8 mouse cellular contexts compared by ENCODE assay signal in genomic region chr19:57355451-57356251, GRCm38 (mm10). TPM values are rescaled to one million over a fixed set of nuclear protein-coding genes. Genes with fewer than 3 reads are reported as not detected.
DNase-seq lines count a peak whose midpoint lies in the region; ATAC-seq and TF ChIP-seq lines count a peak whose summit lies in the region.

No protein-coding gene starts in this region.

- no peak overlapping the region for H3K9ac ChIP-seq in lung, embryonic 15.5 days
- H3K9ac ChIP-seq in embryonic facial prominence, embryonic 13.5 days = no peak overlapping the region
- H3K9ac ChIP-seq in liver, embryonic 13.5 days = no peak overlapping the region; the same call in 1 of the 2 replicates
- H3K9ac ChIP-seq in stomach, embryonic 16.5 days (ENCODE audit: low read length) = 0 out of 2 replicates have a peak overlapping the region, but pooled peaks have one; percentile 18

- H3K4me3 ChIP-seq in lung, embryonic 15.5 days = no peak overlapping the region
- no peak overlapping the region for H3K4me3 ChIP-seq in lung, adult 2 months (replicated peaks; ENCODE audit: extremely low read depth, low read depth, low read length)
- H3K4me3 ChIP-seq in embryonic facial prominence, embryonic 13.5 days = no peak overlapping the region
- H3K4me3 ChIP-seq in liver, embryonic 13.5 days (replicated peaks) = no peak overlapping the region; the same call in 1 of the 2 replicates
- no peak overlapping the region for H3K4me3 ChIP-seq in stomach, embryonic 16.5 days (replicated peaks; ENCODE audit: low read length)

- 53% methylated on average over 16 of the region's 16 CpGs for WGBS in lung, embryonic 15.5 days
- WGBS in lung, adult 2 months = 28% methylated on average over 16 of the region's 16 CpGs
- WGBS in embryonic facial prominence, embryonic 13.5 days = 65% methylated on average over 16 of the region's 16 CpGs
- 41% methylated on average over 16 of the region's 16 CpGs for WGBS in liver, embryonic 13.5 days (ENCODE audit: insufficient replicate concordance)
- WGBS in stomach, embryonic 16.5 days = 55% methylated on average over 16 of the region's 16 CpGs

- H3K4me2 ChIP-seq in lung, embryonic 15.5 days = peak overlapping the region; percentile 34
- H3K4me2 ChIP-seq in embryonic facial prominence, embryonic 13.5 days = no peak overlapping the region
- peak overlapping the region; percentile 41 for H3K4me2 ChIP-seq in liver, embryonic 13.5 days
- H3K4me2 ChIP-seq in stomach, embryonic 16.5 days (ENCODE audit: low read depth, low read length) = peak overlapping the region; percentile 7; the same call in 1 of the 2 replicates

- no peaks in the 10 kb centered on the region for H3K27me3 ChIP-seq in lung, embryonic 15.5 days
- no peaks in the 10 kb centered on the region for H3K27me3 ChIP-seq in embryonic facial prominence, embryonic 13.5 days
- no peaks in the 10 kb centered on the region for H3K27me3 ChIP-seq in liver, embryonic 13.5 days
- H3K27me3 ChIP-seq in stomach, embryonic 16.5 days (ENCODE audit: control insufficient read depth, insufficient read depth, low read length) = no peaks in the 10 kb centered on the region

- TF ChIP-seq POLR2A in lung, adult 2 months (IDR thresholded peaks at IDR 0.05; ENCODE audit: borderline replicate concordance, extremely low read depth, low read depth, low read length) = no peak

- no peak for DNase-seq in lung, adult 2 months
- no peak for DNase-seq in liver, embryonic 13.5 days
- DNase-seq in layer of hippocampus, adult 18-20 months (ENCODE audit: low spot score in 2 of 2) = no peak
- no peak for DNase-seq in adrenal gland, postnatal 10 days

- peak overlapping the region; percentile 88 for H3K27ac ChIP-seq in lung, embryonic 15.5 days
- peak overlapping the region; percentile 51; the same call in 1 of the 2 replicates for H3K27ac ChIP-seq in embryonic facial prominence, embryonic 13.5 days
- H3K27ac ChIP-seq in liver, embryonic 13.5 days = peak overlapping the region; percentile 66
- peak overlapping the region; percentile 69 for H3K27ac ChIP-seq in stomach, embryonic 16.5 days (ENCODE audit: low read length)

- peak; percentile 49; the same call in 1 of the 2 replicates for ATAC-seq in lung, embryonic 15.5 days (ENCODE audit: borderline replicate concordance, extremely low read depth, low FRiP score, low TSS enrichment)
- no peak for ATAC-seq in embryonic facial prominence, embryonic 13.5 days (ENCODE audit: insufficient number of reproducible peaks, insufficient read depth, low FRiP score, low TSS enrichment, low read depth)
- no peak for ATAC-seq in liver, embryonic 13.5 days (ENCODE audit: low read depth)
- ATAC-seq in stomach, embryonic 16.5 days (ENCODE audit: insufficient read depth, low FRiP score) = peak; percentile 25; the same call in 1 of the 2 replicates
- no peak for ATAC-seq in erythroblast, adult 5-6 weeks (replicated peaks; ENCODE audit: low FRiP score, poor library complexity, severe bottlenecking)

- H3K36me3 ChIP-seq in lung, embryonic 15.5 days = no peaks in the 10 kb centered on the region
- no peaks in the 10 kb centered on the region for H3K36me3 ChIP-seq in embryonic facial prominence, embryonic 13.5 days
- no peaks in the 10 kb centered on the region for H3K36me3 ChIP-seq in liver, embryonic 13.5 days
- H3K36me3 ChIP-seq in stomach, embryonic 16.5 days (ENCODE audit: control insufficient read depth, insufficient read depth, low read length) = no peaks in the 10 kb centered on the region

- H3K4me1 ChIP-seq in lung, embryonic 15.5 days = peaks cover 40% of the 10 kb centered on the region
- peaks cover 12% of the 10 kb centered on the region for H3K4me1 ChIP-seq in lung, adult 2 months (ENCODE audit: control insufficient read depth, insufficient read depth, low read length)
- peaks cover 43% of the 10 kb centered on the region for H3K4me1 ChIP-seq in embryonic facial prominence, embryonic 13.5 days
- peaks cover 57% of the 10 kb centered on the region for H3K4me1 ChIP-seq in liver, embryonic 13.5 days (replicated peaks)
- H3K4me1 ChIP-seq in stomach, embryonic 16.5 days (ENCODE audit: control insufficient read depth, insufficient read depth, low read length) = peaks cover 20% of the 10 kb centered on the region

- no peak for TF ChIP-seq CTCF in lung, adult 2 months (IDR thresholded peaks at IDR 0.05; ENCODE audit: insufficient read depth, low read length)

- H3K9me3 ChIP-seq in lung, embryonic 15.5 days = no peaks in the 10 kb centered on the region
- H3K9me3 ChIP-seq in embryonic facial prominence, embryonic 13.5 days = no peaks in the 10 kb centered on the region
- no peaks in the 10 kb centered on the region for H3K9me3 ChIP-seq in liver, embryonic 13.5 days (replicated peaks)
- H3K9me3 ChIP-seq in stomach, embryonic 16.5 days (replicated peaks; ENCODE audit: control insufficient read depth, low read length) = no peaks in the 10 kb centered on the region

RNA-seq across cellular contexts. Expression of gene Fam160b1, which starts 4.8 kb away (rescaled TPM):
- polyA plus RNA-seq in lung, embryonic 15.5 days (2015; fragmentation: Nextera tagmentation; extraction: Ambion mirVana) = 14.0 and 15.0 TPM in 2 replicates
- polyA plus RNA-seq in lung, adult 2 months (2012; rRNA removed) = 12.7 and 17.5 TPM in 2 replicates
- polyA plus RNA-seq in embryonic facial prominence, embryonic 13.5 days (2015; fragmentation: Nextera tagmentation; extraction: Ambion mirVana) = 15.2 and 16.6 TPM in 2 replicates
- 5.3 and 5.6 TPM in 2 replicates for polyA plus RNA-seq in liver, embryonic 13.5 days (2015; fragmentation: Nextera tagmentation; extraction: Ambion mirVana)
- 11.6 and 12.4 TPM in 2 replicates for polyA plus RNA-seq in stomach, embryonic 16.5 days (2015; fragmentation: Nextera tagmentation; extraction: Ambion mirVana)
- total RNA-seq in erythroblast, adult 5-6 weeks (2015; ENCODE audit: low replicate concordance) = 6.1 and 11.5 TPM in 2 replicates
- total RNA-seq in erythroblast, adult 5-6 weeks (2017; ENCODE audit: low replicate concordance) = 5.7 and 8.6 TPM in 2 replicates
- total RNA-seq in layer of hippocampus, adult 18-20 months (2021) = 10 to 100 TPM; 22.7 to 23.4 TPM
- total RNA-seq in adrenal gland, postnatal 10 days (2021) = 10 to 100 TPM; 20.4 to 23.5 TPM

RNA-seq across cellular contexts. Expression of gene Ablim1, which starts 40.9 kb away (rescaled TPM):
- 39.3 and 48.2 TPM in 2 replicates for polyA plus RNA-seq in lung, embryonic 15.5 days (2015; fragmentation: Nextera tagmentation; extraction: Ambion mirVana)
- 53.6 and 71.3 TPM in 2 replicates for polyA plus RNA-seq in lung, adult 2 months (2012; rRNA removed)
- polyA plus RNA-seq in embryonic facial prominence, embryonic 13.5 days (2015; fragmentation: Nextera tagmentation; extraction: Ambion mirVana) = 33.3 and 36.0 TPM in 2 replicates
- polyA plus RNA-seq in liver, embryonic 13.5 days (2015; fragmentation: Nextera tagmentation; extraction: Ambion mirVana) = 4.8 and 6.2 TPM in 2 replicates
- polyA plus RNA-seq in stomach, embryonic 16.5 days (2015; fragmentation: Nextera tagmentation; extraction: Ambion mirVana) = 66.5 and 85.4 TPM in 2 replicates
- total RNA-seq in erythroblast, adult 5-6 weeks (2015; ENCODE audit: low replicate concordance) = 0.42 and 1.5 TPM in 2 replicates
- 0.84 and 1.0 TPM in 2 replicates for total RNA-seq in erythroblast, adult 5-6 weeks (2017; ENCODE audit: low replicate concordance)
- total RNA-seq in layer of hippocampus, adult 18-20 months (2021) = 10 to 100 TPM; 73.4 to 75.7 TPM
- total RNA-seq in adrenal gland, postnatal 10 days (2021) = 10 to 100 TPM; 83.6 to 94.5 TPM

Comparison
In these comparisons a context has a peak if more than half of its experiments do, and no peak if none do; other contexts are left out.
1. ATAC-seq: peak in lung, embryonic 15.5 days (single experiment) and stomach, embryonic 16.5 days (single experiment); none in embryonic facial prominence, embryonic 13.5 days (single experiment), liver, embryonic 13.5 days (single experiment) and erythroblast, adult 5-6 weeks (single experiment).
2. Peak in every context shown above with its lines, with median percentiles within 50 percentile points of each other: H3K27ac ChIP-seq.